Mouse (Mus musculus) embryonic fibroblast, embryonic 13.5 days (primary cell): ENCODE data around the gene Schip1.

ENCODE experiments used
- CTCF ChIP-seq: IDR thresholded peaks from 2 replicates; pipeline ENCODE4 v1.5.1; 2011; ENCODE audit warnings: mild to moderate bottlenecking, control low read depth, low read length, moderate library complexity, borderline replicate concordance; ENCODE audit not compliant: insufficient read depth
- POLR2A ChIP-seq: IDR thresholded peaks from 2 replicates; pipeline ENCODE4 v1.6.1; 2011; ENCODE audit warnings: low read depth, mild to moderate bottlenecking, control low read depth, low read length, moderate library complexity

DNA sequence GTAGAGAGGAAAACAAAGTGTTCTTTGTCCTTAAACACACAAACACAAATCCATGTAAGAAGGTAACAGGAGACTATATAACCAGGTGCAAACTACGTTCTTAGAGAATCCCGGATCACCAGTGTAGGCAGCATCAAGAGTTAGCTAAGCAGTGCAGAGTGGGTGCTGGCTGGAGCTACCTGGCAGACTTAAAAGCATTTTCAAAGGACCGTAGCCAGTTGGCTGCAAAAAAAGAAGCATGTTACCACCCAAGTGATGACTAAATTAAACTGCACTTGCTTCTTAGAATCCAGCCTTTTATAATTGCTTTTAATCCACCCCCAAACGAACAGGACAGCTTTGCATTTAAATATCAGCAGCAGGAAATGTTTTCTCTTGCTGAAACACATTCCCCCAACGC lies 402.0 kb downstream of the Schip1 start:
- no peak for TF ChIP-seq POLR2A
- no peak for TF ChIP-seq CTCF
